Mouse (Mus musculus) heart, postnatal 36 days (tissue): ENCODE measurements around the gene Msi1. TPM values are rescaled to one million over a fixed set of nuclear protein-coding genes. Genes with fewer than 3 reads are reported as not detected.

ENCODE experiments used
- DNase-seq, 2 experiments: peaks; one replicate each; pipeline ENCODE4 v3.0.0; 2021 to 2022
- intact Hi-C: fragments of 180-260 bp; cut with DNase I; formaldehyde crosslinking; loops from one replicate; pipeline ENCODE4 v1.15.1; 2025
- total RNA-seq, 2 experiments: library from RNA; stranded (reverse); gene quantifications; 2 replicates each; pipeline ENCODE4 v1.2.3; 2021

Msi1 gene
- 1 to 10 TPM in 1 of 2 experiments, under 1 TPM in 1; 0.92 to 1.2 TPM for total RNA-seq

DNA sequence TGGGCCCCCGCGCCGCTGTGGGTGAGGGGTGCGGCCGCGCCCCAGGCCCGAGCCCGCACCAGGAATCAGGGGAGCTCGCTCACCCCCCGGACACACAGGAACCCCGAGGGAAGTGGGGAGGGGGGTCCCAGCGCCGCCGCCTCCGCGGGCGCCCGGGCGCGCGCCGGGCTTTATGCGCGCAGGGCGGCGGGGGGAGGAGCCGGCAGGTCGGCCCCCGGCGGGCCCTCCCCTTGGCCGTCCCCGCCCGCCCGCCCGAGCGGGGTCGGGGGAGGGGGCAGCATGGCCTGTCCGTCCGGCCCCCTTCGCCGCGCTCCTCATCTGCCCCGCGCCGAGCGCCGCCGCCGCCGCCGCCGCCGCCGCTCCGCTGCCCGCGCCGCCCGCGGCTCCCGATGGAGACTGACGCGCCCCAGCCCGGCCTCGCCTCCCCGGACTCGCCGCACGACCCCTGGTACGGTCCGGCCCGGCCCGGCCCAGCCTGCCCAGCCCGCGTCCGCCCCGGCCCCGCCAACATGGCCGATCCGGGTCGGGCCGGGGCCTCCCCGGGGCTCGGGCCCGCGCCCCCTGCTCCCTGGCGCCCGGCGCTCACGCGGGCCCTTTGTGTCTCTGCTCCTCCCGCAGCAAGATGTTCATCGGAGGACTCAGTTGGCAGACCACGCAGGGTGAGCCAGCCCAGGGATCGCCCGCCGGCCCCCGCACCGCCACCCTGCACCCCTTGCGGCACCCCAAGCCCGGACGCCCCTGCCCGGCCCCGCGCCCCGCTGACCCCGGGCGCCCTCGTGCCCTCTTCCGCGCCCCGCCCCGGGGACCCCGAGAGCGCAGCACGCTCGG lies at the start of gene Msi1:
Gene Msi1, plus strand, starts transcription at position 241 of the 828 bp plus-strand sequence.
- intact Hi-C loops, result no loop called here
- no peak for DNase-seq

- intact Hi-C loops, result no loop called here
- DNase-seq, result no peak
These were observed 37.5 kb upstream of the Msi1 start for GRCm38 (mm10) chr5:115391935-115392334.

GRCm38 (mm10) chr5:115392969-115393368 lies 36.4 kb upstream of the Msi1 start:
- intact Hi-C loops, result no loop called here
- no peak for DNase-seq

DNA sequence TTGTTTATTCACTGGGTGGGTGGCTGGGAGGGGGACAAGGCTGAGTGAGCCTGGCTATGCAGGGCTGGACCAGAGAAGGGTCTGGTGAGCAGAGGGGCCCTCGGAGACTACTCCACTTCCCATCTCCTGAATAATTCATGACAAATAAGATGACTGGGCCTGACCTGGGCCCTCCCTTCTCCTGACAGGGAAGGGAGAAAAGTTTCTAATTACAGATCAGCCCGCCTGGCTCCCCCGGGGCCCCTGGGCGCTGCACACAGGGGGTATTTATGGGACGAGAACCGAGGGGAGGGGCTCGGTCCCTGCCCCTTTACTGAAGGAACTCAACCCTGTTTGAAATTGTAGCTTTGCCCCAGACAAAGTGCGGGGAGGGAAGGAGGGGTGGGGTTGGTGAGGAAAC lies 35.2 kb upstream of the Msi1 start:
- intact Hi-C loops, result no loop called here

DNA sequence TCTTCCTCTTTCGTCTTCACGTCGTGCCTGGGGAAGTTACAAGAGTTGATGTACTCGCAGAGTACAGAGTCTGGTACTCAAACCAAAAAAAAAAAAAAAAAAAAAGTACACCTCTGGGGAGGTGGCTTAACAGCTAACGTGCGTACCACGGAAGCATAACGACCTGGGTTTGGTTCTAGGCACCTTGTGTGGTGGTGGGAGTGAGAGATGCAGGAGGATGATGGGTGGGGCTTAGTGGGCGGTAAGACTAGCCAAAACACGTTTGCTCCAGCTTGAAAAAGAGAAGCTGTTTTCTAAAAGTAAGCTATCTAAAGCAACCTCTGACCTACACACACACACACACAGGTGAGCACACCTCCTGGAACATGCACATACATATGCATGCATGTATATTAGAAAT lies 34.6 kb upstream of the Msi1 start:
- intact Hi-C loops, result no loop called here
- DNase-seq, result no peak

More for the DNA sequence above, 35.2 kb upstream of the Msi1 start:
- no peak for DNase-seq

DNA sequence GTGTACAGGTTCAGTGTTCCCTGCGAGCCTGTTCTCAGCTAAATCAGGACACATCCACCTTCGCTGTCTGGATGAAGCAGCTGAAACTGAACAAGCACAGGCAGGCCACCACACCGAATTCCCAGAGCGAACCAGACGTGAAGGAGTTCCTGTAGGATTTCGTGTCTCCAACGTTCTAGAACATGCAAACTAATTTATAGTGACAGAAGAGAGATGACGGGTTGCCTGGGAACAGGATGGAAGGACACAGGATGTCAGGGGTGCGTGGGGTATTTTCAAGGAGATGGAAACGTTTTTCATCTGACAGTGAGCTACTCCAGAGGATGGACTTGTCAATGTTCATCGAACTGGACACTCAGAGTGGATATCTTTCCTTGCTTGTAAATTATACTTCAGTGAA lies 32.7 kb upstream of the Msi1 start:
- DNase-seq, result no peak
- intact Hi-C loops, result no loop called here

- no peak for DNase-seq
- intact Hi-C loops, result no loop called here
These were observed 31.3 kb upstream of the Msi1 start for GRCm38 (mm10) chr5:115397839-115398780.

DNA sequence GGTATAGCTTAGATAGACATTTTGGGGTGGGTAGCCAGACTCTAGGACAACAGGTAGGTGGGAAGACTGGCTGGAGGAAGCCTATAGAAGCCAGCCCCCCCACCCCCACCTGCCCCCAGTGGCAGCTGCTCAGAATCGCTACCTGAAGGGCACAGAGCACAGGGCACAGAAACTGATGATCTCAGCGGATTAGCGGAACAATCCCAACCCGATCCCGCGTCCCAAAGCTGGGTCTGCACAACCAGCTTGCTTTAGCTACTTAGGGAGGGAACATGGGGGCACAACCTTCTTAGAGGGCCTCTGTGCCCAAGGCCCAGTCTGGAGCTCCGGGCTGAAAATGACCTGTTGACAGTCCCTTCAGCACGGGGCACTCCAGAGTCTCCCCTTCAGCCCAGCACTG lies 27.3 kb upstream of the Msi1 start:
- no peak for DNase-seq
- intact Hi-C loops, result no loop called here

GRCm38 (mm10) chr5:115403436-115404140 lies 25.8 kb upstream of the Msi1 start:
- intact Hi-C loops, result no loop called here

DNA sequence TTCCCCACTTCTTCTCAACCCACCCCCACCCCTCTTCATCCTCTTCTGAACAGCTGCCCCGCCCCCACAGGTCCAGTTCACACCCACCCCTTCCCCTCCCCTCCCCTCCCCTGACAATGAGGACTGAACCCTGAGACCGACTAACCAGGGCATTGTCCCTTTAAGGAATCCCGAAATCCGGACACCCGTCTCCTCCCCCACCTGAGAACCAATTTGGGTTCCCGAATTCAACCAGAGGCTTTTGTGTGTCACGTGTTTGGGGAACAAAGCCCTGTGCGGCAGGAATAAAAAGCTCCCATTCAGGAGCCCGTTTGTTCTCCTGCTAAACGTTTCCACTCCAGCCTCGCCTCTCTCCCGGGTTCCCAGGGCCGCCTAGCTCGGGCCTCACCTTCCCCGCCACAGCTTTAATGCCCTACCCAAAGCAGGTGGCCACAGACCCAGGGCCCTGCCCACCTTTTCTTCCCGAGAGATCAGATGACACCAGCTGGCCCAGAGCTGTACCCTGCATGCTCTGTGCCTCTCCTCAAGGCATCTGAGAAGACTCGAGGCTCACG lies 25.1 kb upstream of the Msi1 start:
- DNase-seq, result no peak
- intact Hi-C loops, result no loop called here

More at GRCm38 (mm10) chr5:115403436-115404140, 25.8 kb upstream of the Msi1 start:
- DNase-seq, result no peak

DNA sequence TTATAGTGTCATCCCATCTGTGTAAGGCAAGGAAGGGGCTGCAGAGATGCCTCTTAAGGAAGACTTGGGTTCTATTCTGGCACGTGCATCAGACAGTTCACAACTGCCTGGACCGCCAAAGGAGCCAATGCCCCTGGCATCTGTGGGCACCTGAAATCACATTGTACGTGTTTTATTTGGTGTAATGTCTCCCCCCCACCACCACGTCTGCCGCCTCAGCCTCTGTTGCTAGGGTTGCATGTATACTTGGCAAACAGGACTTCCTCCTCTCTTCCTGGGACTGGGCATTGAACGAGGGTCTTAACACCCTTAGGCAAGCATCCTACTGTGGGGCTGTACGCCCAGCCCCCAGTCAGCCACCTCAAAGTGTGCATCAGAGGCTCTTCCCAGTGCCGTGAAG lies 24.2 kb upstream of the Msi1 start:
- intact Hi-C loops, result no loop called here
- no peak for DNase-seq

DNA sequence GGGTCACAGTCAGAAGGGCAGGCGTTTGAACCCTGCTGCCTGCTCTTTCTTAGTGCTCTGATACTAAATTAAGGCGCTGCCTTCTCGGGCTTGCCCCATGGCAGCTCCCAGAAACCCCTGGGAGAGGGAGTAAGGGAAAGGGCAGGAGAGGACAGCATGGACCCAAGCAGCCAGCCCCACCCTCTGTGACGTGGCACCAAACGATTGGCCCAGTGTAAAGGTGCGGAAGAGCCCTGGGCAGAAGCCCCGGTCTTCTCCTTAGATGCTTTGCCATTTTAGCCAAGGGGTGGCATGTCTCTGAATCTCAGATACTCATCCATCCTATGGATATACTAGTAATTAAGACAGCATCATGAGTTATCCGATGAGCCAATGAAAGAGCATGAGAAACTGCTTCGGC lies 21.3 kb upstream of the Msi1 start:
- no peak for DNase-seq
- intact Hi-C loops, result no loop called here

GRCm38 (mm10) chr5:115415111-115416085 lies 14.0 kb upstream of the Msi1 start:
- DNase-seq, result no peak
- intact Hi-C loops, result no loop called here

GRCm38 (mm10) chr5:115428831-115429358 lies 504 bp upstream of the Msi1 start:
- intact Hi-C loops, result no loop called here
- no peak for DNase-seq

DNA sequence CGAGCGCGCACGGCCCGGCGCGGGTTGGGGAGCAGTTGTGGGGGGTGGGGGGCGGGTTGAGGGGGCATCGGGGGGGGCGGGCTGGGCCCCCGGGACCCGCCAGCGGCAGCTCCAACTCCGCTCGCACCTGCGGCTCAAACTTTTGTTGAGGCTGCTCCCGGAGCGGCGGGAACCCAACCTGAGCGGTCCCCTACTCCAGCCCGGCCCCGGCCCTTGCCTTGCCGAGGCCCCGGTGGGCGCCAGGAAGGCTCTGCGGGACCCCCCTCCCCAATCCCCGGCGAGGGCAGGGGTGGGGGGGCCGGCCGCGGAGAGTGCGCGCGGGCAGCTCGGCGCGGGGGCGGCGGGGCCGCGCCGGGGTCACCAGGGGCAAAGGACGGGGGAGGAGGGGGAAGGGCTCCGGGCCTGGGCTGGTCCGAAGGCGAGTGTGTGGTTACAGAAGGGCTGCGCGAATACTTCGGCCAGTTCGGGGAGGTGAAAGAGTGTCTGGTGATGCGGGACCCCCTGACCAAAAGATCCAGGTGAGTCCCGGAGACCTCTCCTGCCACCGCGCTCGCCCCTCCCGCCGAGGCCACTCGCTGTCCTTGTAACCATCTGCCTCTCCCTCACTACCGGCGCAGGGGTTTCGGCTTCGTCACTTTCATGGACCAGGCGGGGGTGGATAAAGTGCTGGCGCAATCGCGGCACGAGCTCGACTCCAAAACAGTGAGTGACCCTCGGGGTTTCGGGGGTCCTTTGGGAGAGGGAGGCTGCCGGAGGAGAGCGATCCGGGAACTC lies 975 bp downstream of the Msi1 start:
- intact Hi-C loops, result no loop called here
- no peak for DNase-seq

DNA sequence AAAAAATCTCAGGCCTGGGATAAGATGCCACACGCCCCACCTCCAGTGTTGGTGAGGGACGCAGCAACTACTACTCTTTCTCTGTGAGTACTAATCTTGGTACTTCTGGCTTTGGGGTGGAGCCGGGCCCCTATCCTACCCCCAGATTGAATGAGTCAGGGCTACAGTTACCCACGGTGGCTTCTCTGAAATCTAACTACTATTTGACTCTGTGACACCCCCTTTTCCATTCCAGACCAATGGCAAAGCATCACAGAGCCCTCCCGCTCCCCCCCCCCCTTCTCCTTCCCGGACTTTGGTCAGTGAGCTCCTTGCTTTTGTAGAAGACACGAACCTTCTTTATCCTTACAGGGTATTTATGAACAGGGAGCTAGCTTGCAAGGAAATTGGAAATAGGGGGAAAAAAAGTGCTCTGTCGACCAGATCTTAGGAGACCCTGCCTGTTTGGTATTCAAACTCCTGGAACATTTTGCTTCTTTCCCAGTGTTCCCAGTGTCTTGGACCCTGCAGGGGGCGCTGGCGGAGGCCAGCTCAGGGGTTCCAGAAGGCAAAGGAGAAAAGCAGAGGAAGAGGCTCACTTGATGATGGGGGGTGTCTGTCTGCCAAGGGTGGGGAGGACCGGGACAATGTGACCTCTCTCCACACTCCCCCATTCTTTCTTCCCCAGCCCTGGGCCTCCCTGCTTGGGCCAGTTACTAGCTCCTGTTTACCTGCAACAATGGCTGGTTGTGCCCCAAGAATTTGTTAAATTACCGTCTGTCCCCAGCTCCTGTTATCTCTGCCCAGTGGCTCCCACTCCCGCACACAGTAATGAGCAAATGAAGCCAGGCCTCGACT lies 1.9 kb downstream of the Msi1 start:
- intact Hi-C loops, result no loop called here
- DNase-seq, result no peak

DNA sequence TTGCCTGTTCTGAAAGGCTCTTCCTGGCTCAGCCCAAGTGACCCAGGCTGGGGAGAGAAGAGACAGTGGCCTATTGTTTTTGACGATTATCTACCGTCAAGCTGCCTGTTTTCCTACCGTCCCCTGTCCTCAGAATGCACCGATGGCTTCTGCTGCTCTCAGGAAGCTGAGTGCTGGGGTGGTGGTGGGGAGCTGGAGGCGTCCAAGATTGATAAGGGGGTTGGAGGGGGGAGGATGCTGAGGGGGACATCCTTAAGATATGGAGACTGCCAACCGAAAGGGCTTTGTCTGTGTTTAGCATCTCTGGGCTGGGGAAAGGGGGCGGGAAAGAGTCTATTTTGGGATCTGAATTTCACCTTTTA lies 2.5 kb downstream of the Msi1 start:
- intact Hi-C loops, result no loop called here

DNA sequence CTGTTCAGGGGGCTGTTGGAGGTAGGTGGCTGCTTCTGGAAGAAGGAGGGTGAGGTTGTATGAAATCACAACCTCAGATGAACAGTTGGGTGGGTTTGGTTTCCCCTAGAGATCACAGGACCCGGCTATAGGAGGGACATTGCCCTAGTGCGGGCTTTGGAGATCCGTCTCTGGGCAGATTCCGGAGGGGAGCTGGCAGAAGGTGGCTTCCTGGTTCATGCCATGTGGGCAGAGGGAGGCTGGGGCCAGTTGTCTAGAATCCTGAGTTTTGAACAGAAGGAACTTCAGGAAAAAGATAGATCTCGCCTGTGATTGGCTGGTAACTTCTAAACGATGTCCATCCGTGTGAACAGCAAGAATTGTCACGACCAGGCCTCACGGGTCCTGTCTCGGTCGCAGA lies 3.0 kb downstream of the Msi1 start:
- intact Hi-C loops, result no loop called here
- no peak for DNase-seq

More for the DNA sequence above, 2.5 kb downstream of the Msi1 start:
- DNase-seq, result no peak
